Mouse (Mus musculus) ES-Bruce4 (cell line): ENCODE data around the gene Acvr1b. TPM values are rescaled to one million over a fixed set of nuclear protein-coding genes. Genes with fewer than 3 reads are reported as not detected.

Source experiments
- H3K27ac ChIP-seq: 2 replicates; pipeline ENCODE4 v1.5.1; 2012; ENCODE audit warnings: low read length, inconsistent platforms; ENCODE audit not compliant: insufficient read depth
- H3K27me3 ChIP-seq: 2 replicates; pipeline ENCODE4 v1.6.1; 2012; ENCODE audit warnings: mild to moderate bottlenecking, low read length, inconsistent platforms; ENCODE audit not compliant: control insufficient read depth, poor library complexity, insufficient read depth, severe bottlenecking
- H3K36me3 ChIP-seq: 2 replicates; pipeline ENCODE4 v1.6.1; 2012; ENCODE audit warnings: inconsistent platforms, mild to moderate bottlenecking, low read length, moderate library complexity; ENCODE audit not compliant: control insufficient read depth, poor library complexity, insufficient read depth, severe bottlenecking
- H3K4me1 ChIP-seq: one replicate; pipeline ENCODE4 v1.8.1; 2011; ENCODE audit warnings: low read length; ENCODE audit not compliant: control insufficient read depth, insufficient read depth
- H3K4me3 ChIP-seq: 2 replicates; pipeline ENCODE4 v1.5.1; 2011; ENCODE audit warnings: low read depth, mild to moderate bottlenecking, low read length
- H3K9ac ChIP-seq: 2 replicates; pipeline ENCODE4 v1.6.1; 2012; ENCODE audit warnings: low read depth, mild to moderate bottlenecking, inconsistent platforms; ENCODE audit not compliant: poor library complexity, severe bottlenecking
- H3K9me3 ChIP-seq: replicated peaks from 2 replicates; pipeline ENCODE4 v1.6.1; 2012; ENCODE audit warnings: mild to moderate bottlenecking, low read length, inconsistent platforms; ENCODE audit not compliant: control insufficient read depth, poor library complexity, insufficient read depth, severe bottlenecking
- CTCF ChIP-seq: IDR thresholded peaks from one replicate; pipeline ENCODE4 v1.8.1; 2011; ENCODE audit warnings: low read depth, low read length
- EP300 ChIP-seq: IDR thresholded peaks from 2 replicates; pipeline ENCODE4 v1.6.1; 2011; ENCODE audit warnings: low read depth, low read length; ENCODE audit not compliant: insufficient read depth
- POLR2A ChIP-seq: IDR thresholded peaks from one replicate; pipeline ENCODE4 v1.8.1; 2011; ENCODE audit warnings: low read length; ENCODE audit not compliant: insufficient read depth
- polyA plus RNA-seq: library from polyadenylated mRNA; stranded (reverse); fragments of >200 nt; gene quantifications from 2 replicates; pipeline ENCODE4 v1.2.4, GENCODE M21; 2011; ENCODE audit warnings: low read depth; ENCODE audit not compliant: missing spikeins, insufficient read depth, insufficient read length

The Acvr1b gene
- polyA plus RNA-seq, 1 experiment = 27.7 TPM

GRCm38 (mm10) chr15:101161534-101161933 lies 12.3 kb upstream of the Acvr1b start:
- Histone ChIP-seq H3K9ac (no peak overlapping the region), H3K4me1 (peaks cover 13% of the 10 kb centered on the region), H3K36me3 (no peaks in the 10 kb centered on the region), H3K9me3 (no peaks in the 10 kb centered on the region), H3K27me3 (no peaks in the 10 kb centered on the region), H3K4me3 (no peak overlapping the region), H3K27ac (no peak overlapping the region)
- TF ChIP-seq POLR2A (no peak), EP300 (no peak), CTCF (no peak)

- no peaks in the 10 kb centered on the region for H3K27me3 ChIP-seq
- H3K36me3 ChIP-seq = no peaks in the 10 kb centered on the region
- peaks cover 13% of the 10 kb centered on the region for H3K4me1 ChIP-seq
- H3K27ac ChIP-seq = no peak overlapping the region; the same call in 1 of the 2 replicates
- TF ChIP-seq EP300 (no peak), POLR2A (no peak)
- H3K9ac ChIP-seq = peak overlapping the region; percentile 74
- 0 out of 2 replicates have a peak overlapping the region, but pooled peaks have one; percentile 14 for H3K4me3 ChIP-seq
- no peaks in the 10 kb centered on the region for H3K9me3 ChIP-seq
Observed at GRCm38 (mm10) chr15:101163056-101163458, 10.8 kb upstream of the Acvr1b start.

GRCm38 (mm10) chr15:101163854-101164253 lies 10.0 kb upstream of the Acvr1b start:
- H3K36me3 ChIP-seq = no peaks in the 10 kb centered on the region
- peak overlapping the region; percentile 33 for H3K4me3 ChIP-seq
- H3K9me3 ChIP-seq = no peaks in the 10 kb centered on the region
- TF ChIP-seq EP300 (no peak), POLR2A (no peak), CTCF (no peak)
- H3K27ac ChIP-seq = peak overlapping the region; percentile 92
- no peaks in the 10 kb centered on the region for H3K27me3 ChIP-seq
- H3K9ac ChIP-seq = peak overlapping the region; percentile 74
- peaks cover 13% of the 10 kb centered on the region for H3K4me1 ChIP-seq

DNA sequence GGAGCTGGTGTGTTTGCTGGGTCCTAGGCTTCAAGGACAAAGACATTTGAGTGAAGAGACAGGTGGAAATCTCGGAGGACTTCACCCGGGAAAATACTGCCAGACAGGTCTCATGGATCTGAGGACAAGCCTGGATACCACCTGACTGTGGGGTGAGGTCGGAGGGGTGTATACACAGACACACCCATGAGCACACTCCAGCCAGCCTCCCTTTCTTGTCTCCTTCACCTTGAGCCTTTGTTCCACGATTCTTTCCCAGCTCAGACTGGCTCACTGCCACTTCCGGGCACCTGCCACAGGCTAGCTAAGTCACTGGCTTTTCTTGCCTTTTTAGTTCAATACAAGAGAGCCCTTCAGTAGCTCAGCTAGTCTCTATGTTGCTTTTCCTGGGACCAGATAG lies 9.6 kb upstream of the Acvr1b start:
- Histone ChIP-seq H3K36me3 (no peaks in the 10 kb centered on the region), H3K27ac (peak overlapping the region; percentile 92), H3K27me3 (no peaks in the 10 kb centered on the region), H3K4me3 (peak overlapping the region; percentile 33), H3K9ac (peak overlapping the region; percentile 74), H3K9me3 (no peaks in the 10 kb centered on the region), H3K4me1 (peaks cover 13% of the 10 kb centered on the region)
- no peak for TF ChIP-seq POLR2A
- peak; percentile 94 for TF ChIP-seq EP300

DNA sequence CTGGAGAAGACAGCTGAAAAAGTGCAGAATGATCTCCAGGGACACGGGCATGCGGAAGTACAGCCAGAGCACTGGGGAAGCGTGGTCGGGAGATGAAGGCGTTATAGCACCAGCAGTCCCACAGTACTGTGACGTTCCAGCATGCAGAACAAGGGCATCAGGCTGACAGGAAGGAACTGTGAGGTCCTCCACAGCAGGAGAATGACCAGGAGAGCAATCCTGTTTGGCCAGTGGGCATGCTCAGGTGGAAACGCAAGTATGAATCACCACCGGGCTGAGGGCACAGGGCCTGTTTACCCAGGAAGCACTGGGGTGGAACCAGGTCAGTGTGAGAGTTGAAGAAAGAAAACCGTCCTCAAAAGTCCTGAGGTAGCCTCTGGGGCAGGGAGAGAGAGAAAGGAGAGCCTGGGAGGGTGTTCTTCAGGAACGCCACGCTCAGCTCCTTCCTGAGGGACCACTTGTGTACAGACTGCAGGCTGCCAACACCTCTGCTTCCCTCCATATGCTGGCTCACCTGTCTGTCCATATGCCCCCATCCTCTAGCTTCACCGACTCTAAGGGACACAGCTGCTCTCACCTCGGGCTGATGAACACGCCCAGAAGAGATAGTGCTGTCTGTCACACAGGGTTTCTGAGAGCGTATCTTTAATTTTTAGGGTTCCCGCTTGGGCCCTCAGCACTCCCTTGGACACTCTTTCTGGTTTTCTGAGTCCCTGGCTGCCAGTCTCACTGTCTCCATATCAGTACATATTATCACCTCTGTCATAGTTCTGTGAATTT lies 8.0 kb upstream of the Acvr1b start:
- no peak overlapping the region for H3K27ac ChIP-seq
- H3K4me1 ChIP-seq = peaks cover 13% of the 10 kb centered on the region
- no peak overlapping the region for H3K9ac ChIP-seq
- no peak overlapping the region for H3K4me3 ChIP-seq
- H3K9me3 ChIP-seq = no peaks in the 10 kb centered on the region
- no peaks in the 10 kb centered on the region for H3K36me3 ChIP-seq
- no peaks in the 10 kb centered on the region for H3K27me3 ChIP-seq
- TF ChIP-seq POLR2A (no peak), CTCF (no peak), EP300 (no peak)

DNA sequence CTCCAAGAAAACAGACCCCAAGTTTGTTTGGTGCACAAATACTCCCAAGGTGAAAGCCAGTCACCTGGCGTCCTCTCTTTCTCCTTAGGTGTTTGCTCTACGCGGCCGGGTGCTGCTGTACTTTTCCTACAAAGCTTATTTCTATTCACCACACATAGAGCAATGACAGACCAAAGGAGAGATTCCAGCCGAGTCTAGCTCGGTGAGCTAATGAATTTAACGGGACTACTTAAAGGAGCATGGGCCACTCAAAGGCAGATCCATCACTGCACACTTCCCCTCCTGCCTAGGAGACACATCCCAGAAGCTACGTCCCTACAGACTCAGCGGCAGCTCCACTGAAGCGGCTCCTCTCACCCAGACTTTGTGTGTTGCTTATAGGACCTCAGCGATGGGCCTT lies 6.3 kb upstream of the Acvr1b start:
- Histone ChIP-seq H3K36me3 (no peaks in the 10 kb centered on the region), H3K4me3 (no peak overlapping the region), H3K27ac (no peak overlapping the region), H3K9me3 (no peaks in the 10 kb centered on the region), H3K4me1 (peaks cover 12% of the 10 kb centered on the region), H3K27me3 (peaks cover under 1% of the 10 kb centered on the region; the same call in 1 of the 2 replicates), H3K9ac (no peak overlapping the region)
- TF ChIP-seq EP300 (no peak), CTCF (no peak), POLR2A (no peak)
